Mouse (Mus musculus) C2C12 (cell line): ENCODE data around the gene Emilin1.

Experiments
- CEBPB ChIP-seq: IDR thresholded peaks from one replicate; pipeline ENCODE4 v1.6.1; 2011; ENCODE audit warnings: low read depth, mild to moderate bottlenecking, control low read depth, moderate library complexity
- CTCF ChIP-seq: IDR thresholded peaks from one replicate; pipeline ENCODE4 v1.5.1; 2011; ENCODE audit not compliant: control insufficient read depth, insufficient read depth, insufficient read length
- MYOD1 ChIP-seq: IDR thresholded peaks from one replicate; pipeline ENCODE4 v1.6.1; 2011; ENCODE audit warnings: low read depth; ENCODE audit not compliant: control insufficient read depth, insufficient read length
- MYOG ChIP-seq: IDR thresholded peaks from one replicate; pipeline ENCODE4 v1.6.1; 2011; ENCODE audit not compliant: control insufficient read depth, insufficient read length; ENCODE audit errors: extremely low read depth

GRCm38 (mm10) chr5:30909863-30910262, 3.3 kb upstream of the Emilin1 start:
- TF ChIP-seq CTCF (no peak), CEBPB (no peak), MYOG (no peak), MYOD1 (no peak)
